Mouse (Mus musculus): ENCODE data around the gene Dock9. TPM values are rescaled to one million over a fixed set of nuclear protein-coding genes. Genes with fewer than 3 reads are reported as not detected.
"Not testable (repeated sequence)": the region's sequence is repeated elsewhere in the genome, so short reads cannot be mapped to it uniquely, and the experiment has no call there.

The Dock9 gene
- polyA plus RNA-seq, 1 experiment from 2014 or later, result 5.2 TPM

DNA sequence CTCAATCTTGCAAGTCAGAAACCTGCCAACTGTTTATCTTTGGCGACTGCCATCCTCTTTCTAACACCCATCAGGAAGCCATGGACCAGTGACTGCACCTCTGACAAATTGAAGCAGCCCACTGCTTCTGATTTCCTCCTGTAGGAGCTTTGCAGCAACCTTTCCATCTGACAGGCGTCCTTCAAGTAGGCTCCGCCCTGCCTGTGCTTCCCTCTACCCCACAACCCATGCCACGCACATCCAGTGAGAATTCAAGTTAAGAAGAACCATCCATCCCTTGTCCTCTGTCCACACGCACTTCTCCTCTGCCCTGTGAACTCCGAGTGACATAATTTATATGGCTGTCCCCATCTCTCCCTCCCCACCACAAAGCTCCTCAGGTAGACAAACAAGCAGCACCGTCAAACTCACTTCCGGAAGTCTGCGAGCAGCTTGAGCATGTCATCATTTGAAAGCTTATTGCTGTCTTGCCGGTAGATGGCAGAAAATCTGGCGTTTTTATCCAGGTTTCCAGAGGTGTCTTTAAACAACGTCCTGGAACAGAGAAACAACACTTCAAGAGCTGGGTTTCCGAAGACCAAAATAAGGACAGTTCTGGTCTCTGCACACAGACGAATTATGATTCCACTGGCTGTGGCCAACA is 163.4 kb downstream of the Dock9 start:
- Histone ChIP-seq H3K27me3 (replicated peaks; ENCODE audit: control insufficient read depth, insufficient read depth, low read length) (no peaks in the 10 kb centered on the region), H3K9me3 (ENCODE audit: control insufficient read depth, low read length) (no peaks in the 10 kb centered on the region), H3K9ac (ENCODE audit: low read depth, low read length) (no peak overlapping the region), H3K27ac (ENCODE audit: low read depth, low read length) (no peak overlapping the region), H3K36me3 (ENCODE audit: control insufficient read depth, insufficient read depth, low read length) (no peaks in the 10 kb centered on the region), H3K4me2 (no peak overlapping the region), H3K4me1 (replicated peaks; ENCODE audit: control insufficient read depth, insufficient read depth, low read length) (no peaks in the 10 kb centered on the region), H3K4me3 (ENCODE audit: low read depth, low read length) (no peak overlapping the region)
- WGBS, result 75% methylated on average over 14 of the region's 14 CpGs
- ATAC-seq (replicated peaks; ENCODE audit: low FRiP score) (no peak), DNase-seq (ENCODE audit: low spot score) (no peak)

DNA sequence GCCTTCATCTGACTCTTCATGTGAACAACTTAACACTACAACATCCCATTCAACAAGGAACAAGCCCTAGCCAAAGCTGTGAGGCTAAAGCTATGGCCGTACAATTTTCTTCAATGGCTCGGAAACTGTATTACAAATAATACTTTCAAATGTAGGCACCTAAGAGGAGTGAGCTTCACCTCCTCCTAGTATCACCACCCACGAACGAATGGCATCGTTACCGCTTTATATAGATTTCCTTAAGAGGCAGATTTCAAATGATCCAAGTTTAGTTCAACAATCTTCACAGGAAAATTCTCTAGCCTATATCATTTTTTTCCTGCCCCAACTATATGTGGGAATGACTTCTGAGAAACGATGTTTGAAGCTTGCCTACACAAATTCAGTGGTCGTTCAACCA is 165.7 kb downstream of the Dock9 start:
- no peaks in the 10 kb centered on the region for H3K4me1 ChIP-seq (replicated peaks; ENCODE audit: control insufficient read depth, insufficient read depth, low read length)
- DNase-seq (ENCODE audit: low spot score) (no peak), ATAC-seq (replicated peaks; ENCODE audit: low FRiP score) (no peak)
- no peak overlapping the region for H3K4me2 ChIP-seq
- no peaks in the 10 kb centered on the region for H3K9me3 ChIP-seq (ENCODE audit: control insufficient read depth, low read length)
- no peak overlapping the region for H3K4me3 ChIP-seq (ENCODE audit: low read depth, low read length)
- H3K9ac ChIP-seq (ENCODE audit: low read depth, low read length), result no peak overlapping the region
- no peaks in the 10 kb centered on the region for H3K36me3 ChIP-seq (ENCODE audit: control insufficient read depth, insufficient read depth, low read length)
- H3K27me3 ChIP-seq (replicated peaks; ENCODE audit: control insufficient read depth, insufficient read depth, low read length), result no peaks in the 10 kb centered on the region
- 93% methylated on average over 8 of the region's 8 CpGs for WGBS
- no peak overlapping the region for H3K27ac ChIP-seq (ENCODE audit: low read depth, low read length)

DNA sequence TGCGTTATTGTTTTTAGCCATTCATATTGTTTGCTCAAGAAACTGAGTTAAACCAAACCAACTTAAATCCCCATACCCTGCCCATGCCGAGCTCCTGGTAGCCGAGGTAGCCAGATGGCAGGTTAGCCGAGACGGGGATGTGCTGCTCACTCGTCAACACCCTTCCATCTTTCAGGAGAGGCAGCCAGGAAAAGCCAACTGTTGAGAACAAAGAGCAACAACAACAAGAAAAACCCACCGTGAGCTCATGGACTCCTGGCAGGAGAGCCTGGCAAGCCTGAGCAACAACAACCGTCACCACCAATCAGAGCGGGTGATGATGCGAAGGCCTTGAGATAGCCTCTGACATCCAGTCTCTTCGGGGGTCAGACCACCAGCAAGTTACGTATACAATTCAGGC is 170.9 kb downstream of the Dock9 start:
- no peaks in the 10 kb centered on the region for H3K36me3 ChIP-seq (ENCODE audit: control insufficient read depth, insufficient read depth, low read length)
- no peak overlapping the region for H3K27ac ChIP-seq (ENCODE audit: low read depth, low read length)
- WGBS, result 79% methylated on average over 12 of the region's 12 CpGs
- ATAC-seq (replicated peaks; ENCODE audit: low FRiP score) (no peak), DNase-seq (ENCODE audit: low spot score) (no peak)
- no peaks in the 10 kb centered on the region for H3K9me3 ChIP-seq (ENCODE audit: control insufficient read depth, low read length)
- H3K4me1 ChIP-seq (replicated peaks; ENCODE audit: control insufficient read depth, insufficient read depth, low read length), result no peaks in the 10 kb centered on the region
- H3K9ac ChIP-seq (ENCODE audit: low read depth, low read length), result no peak overlapping the region
- H3K4me2 ChIP-seq, result no peak overlapping the region
- no peaks in the 10 kb centered on the region for H3K27me3 ChIP-seq (replicated peaks; ENCODE audit: control insufficient read depth, insufficient read depth, low read length)
- no peak overlapping the region for H3K4me3 ChIP-seq (ENCODE audit: low read depth, low read length)

DNA sequence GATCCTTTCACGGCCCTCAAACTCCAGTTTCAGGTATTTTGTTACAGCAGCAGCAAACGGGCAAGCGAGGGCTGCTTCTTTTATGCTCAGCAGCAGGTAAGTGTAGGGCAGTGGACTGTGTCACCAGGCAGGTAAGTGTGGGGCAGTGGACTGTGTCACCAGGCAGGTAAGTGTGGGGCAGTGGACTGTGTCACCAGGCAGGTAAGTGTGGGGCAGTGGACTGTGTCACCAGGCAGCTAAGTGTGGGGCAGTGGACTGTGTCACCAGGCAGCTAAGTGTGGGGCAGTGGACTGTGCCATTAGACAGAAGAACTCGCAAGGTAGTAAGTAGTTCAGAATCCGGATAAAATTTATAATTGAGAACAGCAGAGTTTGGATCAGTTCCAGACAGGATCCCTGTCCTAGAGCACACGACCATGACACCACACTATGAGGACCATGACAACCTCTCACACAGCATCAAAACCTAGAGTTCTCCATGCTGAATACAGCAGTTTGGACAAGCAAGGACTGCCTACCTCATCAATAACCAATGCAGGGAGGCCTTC is 173.6 kb downstream of the Dock9 start:
- H3K9me3 ChIP-seq (ENCODE audit: control insufficient read depth, low read length); DNase-seq (ENCODE audit: low spot score); H3K9ac ChIP-seq (ENCODE audit: low read depth, low read length); H3K36me3 ChIP-seq (ENCODE audit: control insufficient read depth, insufficient read depth, low read length); H3K4me2 ChIP-seq; H3K27ac ChIP-seq (ENCODE audit: low read depth, low read length); H3K4me3 ChIP-seq (ENCODE audit: low read depth, low read length); ATAC-seq (replicated peaks; ENCODE audit: low FRiP score); H3K27me3 ChIP-seq (replicated peaks; ENCODE audit: control insufficient read depth, insufficient read depth, low read length); H3K4me1 ChIP-seq (replicated peaks; ENCODE audit: control insufficient read depth, insufficient read depth, low read length): not testable (repeated sequence)
- WGBS, result 87% methylated on average over 6 of the region's 6 CpGs

DNA sequence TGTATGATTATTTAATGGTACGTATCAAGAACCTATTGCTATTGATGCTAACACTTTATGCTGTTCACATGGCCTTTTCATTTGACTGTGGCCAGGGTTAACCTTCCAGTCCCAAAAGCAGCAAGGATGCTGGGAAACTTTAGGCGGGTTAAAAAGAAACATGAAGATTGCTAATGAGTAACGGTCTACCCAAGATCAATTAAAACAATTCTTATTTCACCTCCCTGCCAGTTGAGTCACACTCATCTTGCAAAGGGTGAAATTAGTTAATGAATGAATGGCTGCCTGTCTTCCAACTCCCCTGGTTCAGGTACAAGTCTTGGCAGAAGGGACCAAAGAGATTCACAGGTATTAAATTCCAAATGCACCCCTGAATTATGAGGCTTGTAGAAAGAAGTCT is 175.8 kb downstream of the Dock9 start:
- Histone ChIP-seq H3K9me3 (ENCODE audit: control insufficient read depth, low read length) (no peaks in the 10 kb centered on the region), H3K4me1 (replicated peaks; ENCODE audit: control insufficient read depth, insufficient read depth, low read length) (no peaks in the 10 kb centered on the region), H3K27ac (ENCODE audit: low read depth, low read length) (no peak overlapping the region), H3K36me3 (ENCODE audit: control insufficient read depth, insufficient read depth, low read length) (no peaks in the 10 kb centered on the region), H3K9ac (ENCODE audit: low read depth, low read length) (no peak overlapping the region), H3K4me3 (ENCODE audit: low read depth, low read length) (no peak overlapping the region), H3K27me3 (replicated peaks; ENCODE audit: control insufficient read depth, insufficient read depth, low read length) (no peaks in the 10 kb centered on the region), H3K4me2 (no peak overlapping the region)
- no peak for DNase-seq (ENCODE audit: low spot score)
- 84% methylated on average over 3 of the region's 3 CpGs for WGBS
- ATAC-seq (replicated peaks; ENCODE audit: low FRiP score), result no peak

DNA sequence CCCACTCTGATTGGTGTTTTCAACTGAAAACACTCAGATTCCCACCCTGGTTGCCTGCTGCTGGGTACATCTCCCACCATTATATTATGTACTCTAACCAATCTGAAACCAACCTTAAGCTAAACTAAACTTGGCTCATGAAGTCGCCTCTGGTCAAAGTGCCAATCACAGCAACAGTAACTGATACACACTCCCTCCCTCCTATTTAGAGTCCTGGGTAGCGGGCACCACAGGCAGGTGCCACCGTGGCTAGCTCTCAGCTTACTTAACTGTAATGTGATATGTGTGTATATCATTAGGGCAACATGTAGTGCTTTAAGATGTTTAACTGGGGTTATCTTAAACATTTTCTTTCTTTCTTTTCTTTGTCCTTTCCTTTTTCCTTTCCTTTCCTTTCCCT is 177.1 kb downstream of the Dock9 start:
- Histone ChIP-seq H3K4me1 (replicated peaks; ENCODE audit: control insufficient read depth, insufficient read depth, low read length) (no peaks in the 10 kb centered on the region), H3K4me3 (ENCODE audit: low read depth, low read length) (no peak overlapping the region), H3K27ac (ENCODE audit: low read depth, low read length) (no peak overlapping the region), H3K36me3 (ENCODE audit: control insufficient read depth, insufficient read depth, low read length) (no peaks in the 10 kb centered on the region), H3K27me3 (replicated peaks; ENCODE audit: control insufficient read depth, insufficient read depth, low read length) (no peaks in the 10 kb centered on the region), H3K9me3 (ENCODE audit: control insufficient read depth, low read length) (no peaks in the 10 kb centered on the region), H3K9ac (ENCODE audit: low read depth, low read length) (no peak overlapping the region), H3K4me2 (no peak overlapping the region)
- DNase-seq (ENCODE audit: low spot score) (no peak), ATAC-seq (replicated peaks; ENCODE audit: low FRiP score) (no peak)
- 92% methylated on average over 3 of the region's 3 CpGs for whole genome bisulfite sequencing

DNA sequence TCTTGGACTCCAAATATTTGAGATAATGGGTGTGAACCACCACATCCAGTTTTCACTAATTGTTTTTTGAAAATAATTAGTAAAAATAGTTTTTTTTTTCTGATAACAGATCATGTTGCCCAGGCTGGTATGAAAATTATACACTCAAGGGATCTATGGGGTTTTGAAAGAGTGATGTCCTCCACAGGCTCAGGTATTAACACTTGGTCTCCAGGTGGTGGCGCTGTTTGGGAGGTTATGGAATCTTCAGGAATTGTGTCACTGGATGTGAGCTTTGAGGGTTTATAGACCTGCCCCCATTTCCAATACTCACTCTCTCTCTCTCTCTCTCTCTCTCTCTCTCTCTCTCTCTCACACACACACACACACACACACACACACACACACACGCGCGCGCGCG is 177.5 kb downstream of the Dock9 start:
- Histone ChIP-seq H3K4me3 (ENCODE audit: low read depth, low read length) (no peak overlapping the region), H3K9ac (ENCODE audit: low read depth, low read length) (no peak overlapping the region), H3K4me2 (no peak overlapping the region), H3K9me3 (ENCODE audit: control insufficient read depth, low read length) (no peaks in the 10 kb centered on the region), H3K36me3 (ENCODE audit: control insufficient read depth, insufficient read depth, low read length) (no peaks in the 10 kb centered on the region), H3K27ac (ENCODE audit: low read depth, low read length) (no peak overlapping the region), H3K27me3 (replicated peaks; ENCODE audit: control insufficient read depth, insufficient read depth, low read length) (no peaks in the 10 kb centered on the region), H3K4me1 (replicated peaks; ENCODE audit: control insufficient read depth, insufficient read depth, low read length) (no peaks in the 10 kb centered on the region)
- no peak for DNase-seq (ENCODE audit: low spot score)
- ATAC-seq (replicated peaks; ENCODE audit: low FRiP score), result no peak
- WGBS, result 98% methylated on average over 7 of the region's 7 CpGs

DNA sequence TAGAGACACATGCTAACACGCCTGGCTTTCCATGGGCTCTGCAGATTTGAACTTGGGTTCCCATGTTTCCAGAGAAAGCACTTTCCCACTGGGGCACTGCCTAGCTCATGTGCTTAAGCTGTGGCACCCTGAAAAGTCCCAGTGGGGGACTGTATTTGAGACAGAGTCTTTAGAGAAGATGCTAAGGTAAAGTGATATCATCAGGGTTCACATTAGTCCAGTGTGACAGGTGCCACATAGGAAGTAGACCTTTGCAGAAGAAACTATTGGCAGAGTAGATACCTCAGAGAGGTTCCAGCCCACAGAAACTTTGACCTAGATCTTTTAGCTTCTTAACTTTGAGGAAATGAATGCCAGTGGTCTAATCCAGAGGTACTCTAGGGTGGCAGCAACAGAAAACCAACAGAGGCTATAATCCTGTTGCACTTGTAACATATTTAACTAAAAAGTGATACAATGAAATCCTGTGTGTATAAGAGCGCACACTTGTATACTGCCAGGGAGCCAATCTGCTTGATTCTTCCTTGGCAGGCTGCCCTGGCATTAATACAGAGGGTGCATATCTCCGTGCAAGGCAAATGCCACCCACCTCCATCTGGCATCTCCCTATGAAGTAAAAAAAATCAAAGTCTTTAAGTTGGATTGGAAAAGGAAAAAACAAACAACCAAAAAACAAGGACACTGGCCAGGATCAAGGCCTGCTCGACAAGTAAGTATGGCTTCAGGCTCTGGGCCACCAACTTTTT is 179.8 kb downstream of the Dock9 start:
- 82% methylated on average over 4 of the region's 4 CpGs for WGBS
- no peak for ATAC-seq (replicated peaks; ENCODE audit: low FRiP score)

DNA sequence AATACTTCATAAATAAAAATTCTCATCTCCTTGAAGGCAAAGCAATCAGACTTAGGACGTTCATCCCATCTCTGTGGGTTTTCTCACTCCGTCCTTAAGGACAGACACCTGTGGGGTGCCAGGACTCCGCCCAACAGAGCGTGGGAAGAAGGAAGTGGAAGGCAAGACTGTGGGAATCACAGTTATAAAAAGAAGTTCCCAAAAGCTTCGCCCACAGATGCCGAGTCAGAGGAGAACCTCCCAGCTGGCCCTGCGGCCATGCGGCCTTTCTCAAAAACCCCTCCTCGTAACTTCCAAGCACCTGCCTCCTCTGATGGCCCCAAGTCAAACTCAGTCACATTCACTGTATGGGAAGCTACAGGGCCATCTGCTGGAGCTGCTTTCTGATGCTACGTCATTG is 182.2 kb downstream of the Dock9 start:
- DNase-seq (ENCODE audit: low spot score) (no peak), ATAC-seq (replicated peaks; ENCODE audit: low FRiP score) (no peak)
- no peaks in the 10 kb centered on the region for H3K36me3 ChIP-seq (ENCODE audit: control insufficient read depth, insufficient read depth, low read length)
- H3K4me3 ChIP-seq (ENCODE audit: low read depth, low read length), result no peak overlapping the region
- no peaks in the 10 kb centered on the region for H3K9me3 ChIP-seq (ENCODE audit: control insufficient read depth, low read length)
- no peaks in the 10 kb centered on the region for H3K4me1 ChIP-seq (replicated peaks; ENCODE audit: control insufficient read depth, insufficient read depth, low read length)
- no peak overlapping the region for H3K27ac ChIP-seq (ENCODE audit: low read depth, low read length)
- H3K9ac ChIP-seq (ENCODE audit: low read depth, low read length), result no peak overlapping the region
- no peak overlapping the region for H3K4me2 ChIP-seq
- WGBS, result 73% methylated on average over 10 of the region's 10 CpGs
- no peaks in the 10 kb centered on the region for H3K27me3 ChIP-seq (replicated peaks; ENCODE audit: control insufficient read depth, insufficient read depth, low read length)

More for the DNA sequence above, 179.8 kb downstream of the Dock9 start:
- Histone ChIP-seq H3K4me1 (replicated peaks; ENCODE audit: control insufficient read depth, insufficient read depth, low read length) (no peaks in the 10 kb centered on the region), H3K4me2 (no peak overlapping the region), H3K9me3 (ENCODE audit: control insufficient read depth, low read length) (no peaks in the 10 kb centered on the region), H3K27ac (ENCODE audit: low read depth, low read length) (no peak overlapping the region), H3K27me3 (replicated peaks; ENCODE audit: control insufficient read depth, insufficient read depth, low read length) (no peaks in the 10 kb centered on the region), H3K9ac (ENCODE audit: low read depth, low read length) (no peak overlapping the region), H3K4me3 (ENCODE audit: low read depth, low read length) (no peak overlapping the region), H3K36me3 (ENCODE audit: control insufficient read depth, insufficient read depth, low read length) (no peaks in the 10 kb centered on the region)
- DNase-seq (ENCODE audit: low spot score), result no peak
